Mouse (Mus musculus): Measurements from ENCODE around the gene Ccdc87.

DNA sequence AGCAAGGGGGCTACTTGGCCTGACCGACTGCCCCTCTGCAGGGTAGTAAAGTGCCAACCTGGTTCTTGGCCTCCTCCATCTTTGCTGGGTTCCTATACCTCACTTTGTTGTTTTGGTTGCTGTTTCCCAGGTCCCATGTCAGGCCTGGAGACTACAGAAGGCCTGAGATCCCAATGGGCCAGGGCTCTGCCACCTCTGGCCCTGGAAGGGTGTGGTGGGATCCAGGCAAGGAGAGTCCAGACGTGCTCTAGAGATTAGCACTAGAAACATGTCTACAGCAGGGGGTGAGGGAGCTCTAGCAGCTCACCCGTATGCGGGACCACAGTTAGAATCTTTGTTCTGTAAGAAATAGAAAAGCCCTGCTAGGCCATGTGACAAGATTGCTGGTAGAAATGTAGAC lies 44.8 kb downstream of the Ccdc87 start:
- TF ChIP-seq CTCF (IDR thresholded peaks at IDR 0.05; ENCODE audit: low read depth) = no peak
- TF ChIP-seq EP300 (optimal IDR thresholded peaks at IDR 0.05) = no peak

All from stomach, postnatal 0 days (tissue).